Mouse (Mus musculus): ENCODE results near the gene Ube2j2. TPM values are rescaled to one million over a fixed set of nuclear protein-coding genes. Genes with fewer than 3 reads are reported as not detected.

The Ube2j2 gene
- polyA plus RNA-seq (2015; fragmentation: Nextera tagmentation; extraction: Ambion mirVana), result 108 and 109 TPM in 2 replicates

DNA sequence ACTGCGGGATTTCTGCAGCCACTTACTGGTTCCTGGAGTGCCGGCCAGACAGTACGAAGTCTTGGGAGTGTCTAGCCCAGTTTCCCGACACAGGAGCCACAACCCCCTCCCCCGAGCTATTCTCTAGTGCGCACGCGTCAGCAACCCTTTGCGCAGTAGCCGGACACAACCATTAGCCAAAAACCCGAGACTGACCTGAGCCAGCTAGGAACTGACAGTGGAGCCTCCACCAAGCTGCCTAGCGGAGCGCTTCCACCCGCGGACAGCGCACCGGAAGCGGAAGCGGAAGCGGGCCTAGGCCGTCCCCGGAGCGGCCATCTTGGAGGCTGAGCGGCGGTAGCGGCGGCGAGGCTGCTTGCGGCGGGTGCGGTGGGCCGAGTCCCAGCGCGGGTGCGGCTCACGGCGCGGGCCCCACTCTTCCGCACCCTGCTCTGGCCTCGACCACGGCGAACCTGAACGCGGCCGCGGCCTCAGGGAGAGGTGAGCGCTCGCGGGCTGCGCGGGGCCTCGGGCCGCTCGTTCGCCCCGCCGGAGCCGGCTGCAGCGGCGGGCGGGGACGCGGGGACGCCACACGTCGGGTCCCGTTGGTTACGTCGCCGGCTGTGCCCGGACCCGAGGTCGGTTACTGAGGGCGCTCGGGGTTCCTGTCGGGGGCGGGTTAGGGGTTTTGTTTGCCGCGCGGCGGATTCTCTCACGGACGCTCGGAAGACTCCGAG is at the start of gene Ube2j2:
Gene Ube2j2, plus strand, starts transcription at position 298 of the 716 bp plus-strand sequence.
- Histone ChIP-seq H3K4me3 (replicated peaks) (peak within 1 kb of the TSS; percentile 96), H3K9me3 (replicated peaks) (no peaks in the 10 kb centered on the region), H3K9ac (peak within 1 kb of the TSS; percentile 86), H3K27me3 (no peaks in the 10 kb centered on the region), H3K27ac (replicated peaks) (peak within 1 kb of the TSS; percentile 85), H3K36me3 (peaks cover 24% of the 10 kb centered on the region), H3K4me1 (peaks cover 16% of the 10 kb centered on the region), H3K4me2 (replicated peaks) (peak within 1 kb of the TSS; percentile 89)
- ATAC-seq (ENCODE audit: insufficient number of reproducible peaks, low FRiP score, low TSS enrichment, low read depth), result peak; percentile 99
- WGBS, result under 1% methylated on average over 80 of the region's 85 CpGs

GRCm38 (mm10) chr4:155894311-155894881 is 49.2 kb upstream of the Ube2j2 start:
- ATAC-seq (ENCODE audit: insufficient number of reproducible peaks, low FRiP score, low TSS enrichment, low read depth), result no peak
- Histone ChIP-seq H3K27ac (replicated peaks) (peak overlapping the region; percentile 58), H3K9ac (peak overlapping the region; percentile 3; the same call in 1 of the 2 replicates), H3K27me3 (no peaks in the 10 kb centered on the region), H3K36me3 (peaks cover 34% of the 10 kb centered on the region), H3K4me2 (replicated peaks) (peak overlapping the region; percentile 94), H3K9me3 (replicated peaks) (no peaks in the 10 kb centered on the region), H3K4me1 (peaks cover 43% of the 10 kb centered on the region), H3K4me3 (replicated peaks) (peak overlapping the region; percentile 90)
- whole genome bisulfite sequencing, result 17% methylated on average over 8 of the region's 8 CpGs

GRCm38 (mm10) chr4:155895216-155895615 is 48.4 kb upstream of the Ube2j2 start:
- Histone ChIP-seq H3K4me3 (replicated peaks) (no peak overlapping the region), H3K27me3 (no peaks in the 10 kb centered on the region), H3K9ac (no peak overlapping the region), H3K4me1 (peaks cover 39% of the 10 kb centered on the region), H3K4me2 (replicated peaks) (peak overlapping the region; percentile 94), H3K9me3 (replicated peaks) (no peaks in the 10 kb centered on the region), H3K36me3 (peaks cover 39% of the 10 kb centered on the region), H3K27ac (replicated peaks) (peak overlapping the region; percentile 58; the same call in 1 of the 2 replicates)
- 32% methylated on average over 6 of the region's 6 CpGs for WGBS
- ATAC-seq (ENCODE audit: insufficient number of reproducible peaks, low FRiP score, low TSS enrichment, low read depth), result no peak

DNA sequence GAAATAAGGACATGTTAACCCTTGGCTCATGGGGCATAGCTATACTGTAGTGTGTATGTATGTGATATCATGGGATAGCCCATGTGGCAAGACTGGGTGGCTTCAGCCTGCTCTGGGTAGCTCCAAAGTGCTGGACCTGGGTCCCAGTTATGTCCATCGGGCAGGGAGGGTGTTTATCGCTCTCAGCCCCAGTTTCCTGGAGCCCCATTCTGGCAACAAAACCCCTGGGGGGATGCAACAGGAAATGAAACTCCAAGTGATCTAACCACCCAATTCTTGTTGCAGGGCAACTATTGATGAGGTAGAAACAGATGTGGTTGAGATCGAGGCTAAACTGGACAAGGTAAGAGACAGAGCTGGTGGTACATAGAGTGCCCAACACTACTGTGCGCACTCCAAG is 47.8 kb upstream of the Ube2j2 start:
- no peaks in the 10 kb centered on the region for H3K27me3 ChIP-seq
- ATAC-seq (ENCODE audit: insufficient number of reproducible peaks, low FRiP score, low TSS enrichment, low read depth), result no peak

GRCm38 (mm10) chr4:155896461-155896860 is 47.2 kb upstream of the Ube2j2 start:
- no peak for ATAC-seq (ENCODE audit: insufficient number of reproducible peaks, low FRiP score, low TSS enrichment, low read depth)
- H3K9me3 ChIP-seq (replicated peaks), result no peaks in the 10 kb centered on the region
- H3K27me3 ChIP-seq, result no peaks in the 10 kb centered on the region
- peaks cover 30% of the 10 kb centered on the region for H3K4me1 ChIP-seq
- H3K36me3 ChIP-seq, result peaks cover 51% of the 10 kb centered on the region
- H3K4me3 ChIP-seq (replicated peaks), result no peak overlapping the region
- no peak overlapping the region for H3K27ac ChIP-seq (replicated peaks)
- WGBS, result 97% methylated on average over 12 of the region's 12 CpGs
- no peak overlapping the region for H3K9ac ChIP-seq
- no peak overlapping the region for H3K4me2 ChIP-seq (replicated peaks)

More for the DNA sequence above, 47.8 kb upstream of the Ube2j2 start:
- Histone ChIP-seq H3K4me1 (peaks cover 33% of the 10 kb centered on the region), H3K9me3 (replicated peaks) (no peaks in the 10 kb centered on the region), H3K36me3 (peaks cover 45% of the 10 kb centered on the region), H3K9ac (no peak overlapping the region), H3K4me2 (replicated peaks) (no peak overlapping the region), H3K27ac (replicated peaks) (no peak overlapping the region), H3K4me3 (replicated peaks) (no peak overlapping the region)
- 87% methylated on average over 4 of the region's 4 CpGs for WGBS

GRCm38 (mm10) chr4:155898318-155898717 is 45.3 kb upstream of the Ube2j2 start:
- H3K4me3 ChIP-seq (replicated peaks), result no peak overlapping the region
- no peak for ATAC-seq (ENCODE audit: insufficient number of reproducible peaks, low FRiP score, low TSS enrichment, low read depth)
- peaks cover 22% of the 10 kb centered on the region for H3K4me1 ChIP-seq
- H3K27ac ChIP-seq (replicated peaks), result no peak overlapping the region
- no peaks in the 10 kb centered on the region for H3K27me3 ChIP-seq
- H3K4me2 ChIP-seq (replicated peaks), result no peak overlapping the region
- no peaks in the 10 kb centered on the region for H3K9me3 ChIP-seq (replicated peaks)
- peaks cover 70% of the 10 kb centered on the region for H3K36me3 ChIP-seq
- H3K9ac ChIP-seq, result no peak overlapping the region
- WGBS, result 88% methylated on average over 2 of the region's 2 CpGs

DNA sequence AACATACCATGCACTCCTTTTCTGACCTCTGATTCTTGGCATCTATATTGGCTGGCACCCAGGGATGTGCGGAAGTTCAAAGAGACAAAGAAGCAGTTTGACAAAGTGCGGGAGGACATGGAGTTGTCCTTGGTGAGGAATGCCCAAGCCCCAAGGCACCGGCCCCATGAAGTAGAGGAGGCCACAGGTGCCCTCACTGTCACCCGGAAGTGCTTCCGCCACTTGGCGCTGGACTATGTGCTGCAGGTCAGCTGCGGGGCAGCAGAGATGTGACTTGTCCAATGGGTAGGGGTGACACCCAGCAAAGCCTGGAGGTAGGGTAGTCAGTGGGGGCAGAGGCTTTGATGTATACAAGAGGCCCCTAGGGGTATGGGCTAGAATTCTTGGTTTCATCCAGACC is 44.3 kb upstream of the Ube2j2 start:
- H3K9me3 ChIP-seq (replicated peaks), result no peaks in the 10 kb centered on the region
- no peak for ATAC-seq (ENCODE audit: insufficient number of reproducible peaks, low FRiP score, low TSS enrichment, low read depth)
- no peak overlapping the region for H3K4me3 ChIP-seq (replicated peaks)
- peaks cover 79% of the 10 kb centered on the region for H3K36me3 ChIP-seq
- H3K4me2 ChIP-seq (replicated peaks), result no peak overlapping the region
- H3K4me1 ChIP-seq, result peaks cover 12% of the 10 kb centered on the region
- H3K27ac ChIP-seq (replicated peaks), result no peak overlapping the region
- WGBS, result 93% methylated on average over 7 of the region's 7 CpGs
- H3K9ac ChIP-seq, result no peak overlapping the region
- H3K27me3 ChIP-seq, result no peaks in the 10 kb centered on the region

DNA sequence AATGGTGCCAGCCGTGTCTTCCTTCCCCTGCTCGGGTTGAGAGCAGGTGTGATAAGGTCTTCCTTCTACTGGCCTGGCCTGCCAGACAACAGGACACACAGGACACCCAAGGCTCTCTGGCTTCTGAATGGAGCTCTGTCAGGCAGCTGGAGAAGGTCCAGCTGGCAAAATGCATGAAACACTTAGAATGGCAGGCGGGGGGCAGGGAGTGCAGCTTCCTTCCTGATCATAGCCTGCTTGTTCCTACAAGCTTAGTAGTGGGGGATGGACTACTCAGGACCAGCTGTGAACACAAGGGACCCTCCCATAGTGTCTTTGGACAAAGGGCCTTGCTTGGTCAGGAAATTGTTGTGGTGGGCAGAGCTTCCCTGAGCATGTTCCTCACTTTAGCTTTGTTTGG is 42.4 kb upstream of the Ube2j2 start:
- H3K36me3 ChIP-seq, result peaks cover 92% of the 10 kb centered on the region
- no peak for ATAC-seq (ENCODE audit: insufficient number of reproducible peaks, low FRiP score, low TSS enrichment, low read depth)
- H3K4me1 ChIP-seq, result no peaks in the 10 kb centered on the region
- no peak overlapping the region for H3K27ac ChIP-seq (replicated peaks)
- no peaks in the 10 kb centered on the region for H3K9me3 ChIP-seq (replicated peaks)
- H3K9ac ChIP-seq, result no peak overlapping the region
- 77% methylated on average over 3 of the region's 3 CpGs for WGBS
- no peak overlapping the region for H3K4me3 ChIP-seq (replicated peaks)
- H3K4me2 ChIP-seq (replicated peaks), result no peak overlapping the region
- no peaks in the 10 kb centered on the region for H3K27me3 ChIP-seq

GRCm38 (mm10) chr4:155903246-155903645 is 40.4 kb upstream of the Ube2j2 start:
- Histone ChIP-seq H3K4me2 (replicated peaks) (no peak overlapping the region), H3K36me3 (peaks cover 87% of the 10 kb centered on the region), H3K4me1 (no peaks in the 10 kb centered on the region), H3K27ac (replicated peaks) (no peak overlapping the region), H3K9ac (no peak overlapping the region), H3K27me3 (no peaks in the 10 kb centered on the region), H3K9me3 (replicated peaks) (no peaks in the 10 kb centered on the region), H3K4me3 (replicated peaks) (no peak overlapping the region)
- 92% methylated on average over 13 of the region's 13 CpGs for WGBS
- ATAC-seq (ENCODE audit: insufficient number of reproducible peaks, low FRiP score, low TSS enrichment, low read depth), result no peak

GRCm38 (mm10) chr4:155904318-155905102 is 39.1 kb upstream of the Ube2j2 start:
- 88% methylated on average over 13 of the region's 13 CpGs for WGBS

GRCm38 (mm10) chr4:155905634-155906033 is 38.0 kb upstream of the Ube2j2 start:
- WGBS, result 88% methylated on average over 13 of the region's 13 CpGs
- no peak for ATAC-seq (ENCODE audit: insufficient number of reproducible peaks, low FRiP score, low TSS enrichment, low read depth)
- no peaks in the 10 kb centered on the region for H3K9me3 ChIP-seq (replicated peaks)
- no peak overlapping the region for H3K4me2 ChIP-seq (replicated peaks)
- H3K27ac ChIP-seq (replicated peaks), result no peak overlapping the region
- no peak overlapping the region for H3K9ac ChIP-seq
- no peaks in the 10 kb centered on the region for H3K27me3 ChIP-seq
- H3K4me3 ChIP-seq (replicated peaks), result no peak overlapping the region
- no peaks in the 10 kb centered on the region for H3K4me1 ChIP-seq
- H3K36me3 ChIP-seq, result peaks cover 63% of the 10 kb centered on the region

More at GRCm38 (mm10) chr4:155904318-155905102, 39.1 kb upstream of the Ube2j2 start:
- ATAC-seq (ENCODE audit: insufficient number of reproducible peaks, low FRiP score, low TSS enrichment, low read depth), result no peak
- Histone ChIP-seq H3K36me3 (peaks cover 74% of the 10 kb centered on the region), H3K4me3 (replicated peaks) (no peak overlapping the region), H3K27ac (replicated peaks) (no peak overlapping the region), H3K9me3 (replicated peaks) (no peaks in the 10 kb centered on the region), H3K27me3 (no peaks in the 10 kb centered on the region), H3K4me1 (no peaks in the 10 kb centered on the region), H3K4me2 (replicated peaks) (no peak overlapping the region), H3K9ac (no peak overlapping the region)
